Mouse (Mus musculus): ENCODE data around the gene Apoc4. TPM values are rescaled to one million over a fixed set of nuclear protein-coding genes. Genes with fewer than 3 reads are reported as not detected.
A peak's percentile ranks its signal among the peaks of the same experiment; 100 is the strongest.

The Apoc4 gene
- polyA plus RNA-seq, 1 experiment from 2014 or later: 0.81 TPM

- Histone ChIP-seq H3K36me3 (ENCODE audit: control insufficient read depth, insufficient read depth, low read length) (no peaks in the 10 kb centered on the region), H3K27me3 (ENCODE audit: control insufficient read depth, insufficient read depth, low read length) (no peaks in the 10 kb centered on the region), H3K9ac (ENCODE audit: low read depth, low read length) (no peak overlapping the region), H3K4me2 (replicated peaks; ENCODE audit: low read depth, low read length) (no peak overlapping the region), H3K4me3 (ENCODE audit: low read length) (no peak overlapping the region), H3K9me3 (ENCODE audit: control insufficient read depth, low read length) (no peaks in the 10 kb centered on the region), H3K4me1 (ENCODE audit: control insufficient read depth, insufficient read depth, low read length) (no peaks in the 10 kb centered on the region), H3K27ac (ENCODE audit: low read depth, low read length) (no peak overlapping the region)
- ATAC-seq (ENCODE audit: low FRiP score, low TSS enrichment): no peak
- WGBS: 84% methylated on average over 10 of the region's 10 CpGs
These were observed 5.5 kb downstream of the Apoc4 start for GRCm38 (mm10) chr7:19675824-19676223.

- no peaks in the 10 kb centered on the region for H3K27me3 ChIP-seq (ENCODE audit: control insufficient read depth, insufficient read depth, low read length)
- no peak overlapping the region for H3K9ac ChIP-seq (ENCODE audit: low read depth, low read length)
- WGBS: 65% methylated on average over 14 of the region's 14 CpGs
- H3K4me1 ChIP-seq (ENCODE audit: control insufficient read depth, insufficient read depth, low read length): 0 out of 2 replicates have a peak, but pooled peaks cover 4% of the 10 kb centered on the region
- H3K4me3 ChIP-seq (ENCODE audit: low read length): no peak overlapping the region
- H3K9me3 ChIP-seq (ENCODE audit: control insufficient read depth, low read length): no peaks in the 10 kb centered on the region
- no peak for ATAC-seq (ENCODE audit: low FRiP score, low TSS enrichment)
- no peaks in the 10 kb centered on the region for H3K36me3 ChIP-seq (ENCODE audit: control insufficient read depth, insufficient read depth, low read length)
- H3K27ac ChIP-seq (ENCODE audit: low read depth, low read length): no peak overlapping the region
- no peak overlapping the region for H3K4me2 ChIP-seq (replicated peaks; ENCODE audit: low read depth, low read length)
These were observed 8.1 kb downstream of the Apoc4 start for GRCm38 (mm10) chr7:19673083-19673699.

GRCm38 (mm10) chr7:19671511-19671910 lies 9.8 kb downstream of the Apoc4 start:
- no peaks in the 10 kb centered on the region for H3K36me3 ChIP-seq (ENCODE audit: control insufficient read depth, insufficient read depth, low read length)
- H3K4me2 ChIP-seq (replicated peaks; ENCODE audit: low read depth, low read length): no peak overlapping the region
- H3K4me1 ChIP-seq (ENCODE audit: control insufficient read depth, insufficient read depth, low read length): 0 out of 2 replicates have a peak, but pooled peaks cover 4% of the 10 kb centered on the region
- H3K27ac ChIP-seq (ENCODE audit: low read depth, low read length): no peak overlapping the region
- H3K9me3 ChIP-seq (ENCODE audit: control insufficient read depth, low read length): no peaks in the 10 kb centered on the region
- 66% methylated on average over 10 of the region's 10 CpGs for WGBS
- no peaks in the 10 kb centered on the region for H3K27me3 ChIP-seq (ENCODE audit: control insufficient read depth, insufficient read depth, low read length)
- no peak overlapping the region for H3K4me3 ChIP-seq (ENCODE audit: low read length)
- no peak for ATAC-seq (ENCODE audit: low FRiP score, low TSS enrichment)
- no peak overlapping the region for H3K9ac ChIP-seq (ENCODE audit: low read depth, low read length)

GRCm38 (mm10) chr7:19668947-19669721 lies 12.1 kb downstream of the Apoc4 start:
- peak; percentile 68 for ATAC-seq (ENCODE audit: low FRiP score, low TSS enrichment)
- no peak overlapping the region for H3K4me3 ChIP-seq (ENCODE audit: low read length)
- WGBS: 10% methylated on average over 10 of the region's 10 CpGs
- no peaks in the 10 kb centered on the region for H3K36me3 ChIP-seq (ENCODE audit: control insufficient read depth, insufficient read depth, low read length)
- H3K4me1 ChIP-seq (ENCODE audit: control insufficient read depth, insufficient read depth, low read length): peaks cover 11% of the 10 kb centered on the region; the same call in 1 of the 2 replicates
- H3K9ac ChIP-seq (ENCODE audit: low read depth, low read length): peak overlapping the region; percentile 25; the same call in 1 of the 2 replicates
- H3K9me3 ChIP-seq (ENCODE audit: control insufficient read depth, low read length): no peaks in the 10 kb centered on the region
- no peak overlapping the region for H3K4me2 ChIP-seq (replicated peaks; ENCODE audit: low read depth, low read length)
- H3K27me3 ChIP-seq (ENCODE audit: control insufficient read depth, insufficient read depth, low read length): no peaks in the 10 kb centered on the region
- H3K27ac ChIP-seq (ENCODE audit: low read depth, low read length): no peak overlapping the region

- no peak overlapping the region for H3K4me2 ChIP-seq (replicated peaks; ENCODE audit: low read depth, low read length)
- H3K4me1 ChIP-seq (ENCODE audit: control insufficient read depth, insufficient read depth, low read length): peaks cover 19% of the 10 kb centered on the region
- 81% methylated on average over 2 of the region's 2 CpGs for WGBS
- H3K9me3 ChIP-seq (ENCODE audit: control insufficient read depth, low read length): no peaks in the 10 kb centered on the region
- no peaks in the 10 kb centered on the region for H3K27me3 ChIP-seq (ENCODE audit: control insufficient read depth, insufficient read depth, low read length)
- no peak overlapping the region for H3K27ac ChIP-seq (ENCODE audit: low read depth, low read length)
- ATAC-seq (ENCODE audit: low FRiP score, low TSS enrichment): no peak
- no peak overlapping the region for H3K9ac ChIP-seq (ENCODE audit: low read depth, low read length)
- H3K36me3 ChIP-seq (ENCODE audit: control insufficient read depth, insufficient read depth, low read length): no peaks in the 10 kb centered on the region
- no peak overlapping the region for H3K4me3 ChIP-seq (ENCODE audit: low read length)
These were observed 13.8 kb downstream of the Apoc4 start for GRCm38 (mm10) chr7:19667434-19667833.

GRCm38 (mm10) chr7:19666750-19667149 lies 14.5 kb downstream of the Apoc4 start:
- Histone ChIP-seq H3K4me3 (ENCODE audit: low read length) (no peak overlapping the region), H3K27me3 (ENCODE audit: control insufficient read depth, insufficient read depth, low read length) (no peaks in the 10 kb centered on the region), H3K9me3 (ENCODE audit: control insufficient read depth, low read length) (no peaks in the 10 kb centered on the region), H3K9ac (ENCODE audit: low read depth, low read length) (no peak overlapping the region), H3K4me2 (replicated peaks; ENCODE audit: low read depth, low read length) (no peak overlapping the region), H3K36me3 (ENCODE audit: control insufficient read depth, insufficient read depth, low read length) (peaks cover 4% of the 10 kb centered on the region; the same call in 1 of the 2 replicates), H3K27ac (ENCODE audit: low read depth, low read length) (no peak overlapping the region), H3K4me1 (ENCODE audit: control insufficient read depth, insufficient read depth, low read length) (peaks cover 19% of the 10 kb centered on the region)
- no peak for ATAC-seq (ENCODE audit: low FRiP score, low TSS enrichment)
- WGBS: 63% methylated on average over 3 of the region's 3 CpGs

- Histone ChIP-seq H3K9ac (ENCODE audit: low read depth, low read length) (peak within 1 kb of the TSS; percentile 97), H3K4me1 (ENCODE audit: control insufficient read depth, insufficient read depth, low read length) (peaks cover 19% of the 10 kb centered on the region), H3K27me3 (ENCODE audit: control insufficient read depth, insufficient read depth, low read length) (no peaks in the 10 kb centered on the region), H3K4me2 (replicated peaks; ENCODE audit: low read depth, low read length) (peak within 1 kb of the TSS; percentile 92), H3K27ac (ENCODE audit: low read depth, low read length) (peak within 1 kb of the TSS; percentile 93), H3K36me3 (ENCODE audit: control insufficient read depth, insufficient read depth, low read length) (peaks cover 4% of the 10 kb centered on the region; the same call in 1 of the 2 replicates), H3K9me3 (ENCODE audit: control insufficient read depth, low read length) (no peaks in the 10 kb centered on the region), H3K4me3 (ENCODE audit: low read length) (peak within 1 kb of the TSS; percentile 100)
- under 1% methylated on average over 55 of the region's 63 CpGs for WGBS
- peak; percentile 87 for ATAC-seq (ENCODE audit: low FRiP score, low TSS enrichment)
These were observed 16.1 kb downstream of the Apoc4 start, which contains the start of gene Clptm1 for GRCm38 (mm10) chr7:19664955-19665841. Clptm1 (minus strand) TSS chr7:19665033.

GRCm38 (mm10) chr7:19664455-19664954 lies 16.8 kb downstream of the Apoc4 start:
- peak; percentile 63; the same call in 1 of the 2 replicates for ATAC-seq (ENCODE audit: low FRiP score, low TSS enrichment)
- WGBS: 0% methylated on average over 26 of the region's 37 CpGs

More at GRCm38 (mm10) chr7:19664455-19664954, 16.8 kb downstream of the Apoc4 start:
- Histone ChIP-seq H3K4me2 (replicated peaks; ENCODE audit: low read depth, low read length) (peak overlapping the region; percentile 92), H3K27ac (ENCODE audit: low read depth, low read length) (peak overlapping the region; percentile 47; the same call in 1 of the 2 replicates), H3K9ac (ENCODE audit: low read depth, low read length) (peak overlapping the region; percentile 97), H3K27me3 (ENCODE audit: control insufficient read depth, insufficient read depth, low read length) (no peaks in the 10 kb centered on the region), H3K4me1 (ENCODE audit: control insufficient read depth, insufficient read depth, low read length) (peaks cover 19% of the 10 kb centered on the region), H3K4me3 (ENCODE audit: low read length) (peak overlapping the region; percentile 100), H3K9me3 (ENCODE audit: control insufficient read depth, low read length) (no peaks in the 10 kb centered on the region), H3K36me3 (ENCODE audit: control insufficient read depth, insufficient read depth, low read length) (peaks cover 4% of the 10 kb centered on the region; the same call in 1 of the 2 replicates)

Data from kidney, embryonic 14.5 days (tissue).